Mouse (Mus musculus) kidney, embryonic 16.5 days (tissue): ENCODE results near the gene Ints1. TPM values are rescaled to one million over a fixed set of nuclear protein-coding genes. Genes with fewer than 3 reads are reported as not detected.

ENCODE experiments used
- ATAC-seq: fragments of 200-750 bp; cut with Nextera tagmentation; 2 replicates; pipeline ENCODE4 v1.8.0; 2017; ENCODE audit warnings: moderate TSS enrichment; ENCODE audit not compliant: low FRiP score, low TSS enrichment
- H3K27ac ChIP-seq: fragments of 300-500 bp; sonication (generic); 2 replicates; pipeline ENCODE4 v1.5.1; 2014; ENCODE audit warnings: low read length
- H3K27me3 ChIP-seq: fragments of 300-500 bp; sonication (generic); 2 replicates; pipeline ENCODE4 v1.6.1; 2014; ENCODE audit warnings: low read length, control low read depth, mixed read lengths; ENCODE audit not compliant: insufficient read depth
- H3K36me3 ChIP-seq: fragments of 300-500 bp; sonication (generic); 2 replicates; pipeline ENCODE4 v1.6.1; 2014; ENCODE audit warnings: low read length, control low read depth, mixed read lengths; ENCODE audit not compliant: insufficient read depth
- H3K4me1 ChIP-seq: fragments of 300-500 bp; sonication (generic); 2 replicates; pipeline ENCODE4 v1.6.1; 2014; ENCODE audit warnings: low read length, control low read depth, mixed read lengths; ENCODE audit not compliant: insufficient read depth
- H3K4me2 ChIP-seq: fragments of 300-500 bp; sonication (generic); replicated peaks from 2 replicates; pipeline ENCODE4 v1.6.1; 2014; ENCODE audit warnings: low read depth, low read length
- H3K4me3 ChIP-seq: fragments of 300-500 bp; sonication (generic); 2 replicates; pipeline ENCODE4 v1.5.1; 2014; ENCODE audit warnings: mild to moderate bottlenecking, low read length
- H3K9ac ChIP-seq: fragments of 300-500 bp; sonication (generic); replicated peaks from 2 replicates; pipeline ENCODE4 v1.6.1; 2014; ENCODE audit warnings: low read length
- H3K9me3 ChIP-seq: fragments of 300-500 bp; sonication (generic); 2 replicates; pipeline ENCODE4 v1.6.1; 2016; ENCODE audit warnings: low read length, control low read depth
- WGBS: fragments of 180-500 bp; shearing (Covaris S2); extraction: QIAGEN DNeasy Blood & Tissue Kit; methylation state at CpG from one replicate; pipeline ENCODE4 v1.1.7; 2014; 5-methylcytosine and 5-hydroxymethylcytosine counted together
- polyA plus RNA-seq: library from polyadenylated mRNA; unstranded; fragments of >200 nt; fragmentation: Nextera tagmentation; extraction: Ambion mirVana; gene quantifications from 2 replicates; pipeline ENCODE4 v1.2.1, GENCODE M21; 2015

Gene Ints1
- polyA plus RNA-seq, 1 experiment from 2014 or later: 28.3 TPM

- Histone ChIP-seq H3K4me2 (no peak overlapping the region), H3K9me3 (no peaks in the 10 kb centered on the region), H3K36me3 (0 out of 2 replicates have a peak, but pooled peaks cover 4% of the 10 kb centered on the region), H3K9ac (no peak overlapping the region; the same call in 1 of the 2 replicates), H3K27me3 (no peaks in the 10 kb centered on the region), H3K4me1 (peaks cover 58% of the 10 kb centered on the region), H3K4me3 (no peak overlapping the region), H3K27ac (no peak overlapping the region)
- WGBS: 51% methylated on average over 10 of the region's 10 CpGs
- no peak for ATAC-seq
Observed at GRCm38 (mm10) chr5:139794938-139795337, 19.5 kb upstream of the Ints1 start.

- H3K9ac ChIP-seq: no peak overlapping the region
- no peak overlapping the region for H3K27ac ChIP-seq
- ATAC-seq: no peak
- H3K4me2 ChIP-seq: 0 out of 2 replicates have a peak overlapping the region, but pooled peaks have one; percentile 98
- H3K36me3 ChIP-seq: no peaks in the 10 kb centered on the region
- no peaks in the 10 kb centered on the region for H3K27me3 ChIP-seq
- no peak overlapping the region for H3K4me3 ChIP-seq
- WGBS: 88% methylated on average over 5 of the region's 5 CpGs
- H3K4me1 ChIP-seq: peaks cover 58% of the 10 kb centered on the region
- no peaks in the 10 kb centered on the region for H3K9me3 ChIP-seq
Observed at GRCm38 (mm10) chr5:139794137-139794536, 18.7 kb upstream of the Ints1 start.

DNA sequence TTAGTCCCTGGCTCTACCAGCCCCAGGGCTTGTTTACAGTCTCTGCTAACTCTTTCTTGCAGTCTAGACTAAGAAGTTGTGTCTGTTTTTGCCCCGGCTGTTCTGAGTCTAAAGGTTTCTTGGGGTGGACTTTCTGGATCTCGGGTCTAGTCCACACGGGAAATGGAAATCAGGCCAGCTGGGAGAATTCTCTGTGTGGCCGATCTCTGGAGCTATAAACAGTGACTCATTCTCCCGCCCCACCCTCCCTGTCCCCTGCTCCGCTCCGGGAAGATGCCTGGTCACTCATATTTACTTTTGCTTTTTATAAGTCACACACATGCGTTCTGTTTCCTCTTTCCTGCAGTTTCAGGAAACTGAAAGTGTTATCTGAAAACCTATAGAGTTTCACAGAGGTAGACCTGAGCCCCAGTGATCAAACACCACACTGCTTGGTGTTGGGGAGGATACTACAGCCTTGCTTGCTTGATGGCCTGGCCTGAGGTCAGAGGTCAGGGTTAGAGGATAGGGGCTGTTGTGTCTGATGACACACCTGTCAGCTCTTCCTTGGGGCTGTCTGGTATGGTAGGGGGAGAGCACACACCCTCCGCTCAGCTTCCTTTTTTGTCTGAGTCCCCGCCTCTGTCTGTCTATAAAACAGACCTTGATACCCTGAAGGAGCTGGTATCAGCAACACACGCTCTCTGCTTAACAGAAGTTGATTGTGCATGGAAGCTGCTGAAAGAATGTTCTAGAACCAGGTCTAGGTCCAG, 18.0 kb upstream of the Ints1 start:
- Histone ChIP-seq H3K9me3 (no peaks in the 10 kb centered on the region), H3K27me3 (no peaks in the 10 kb centered on the region), H3K4me1 (peaks cover 54% of the 10 kb centered on the region), H3K27ac (peak overlapping the region; percentile 63), H3K4me3 (peak overlapping the region; percentile 71), H3K4me2 (peak overlapping the region; percentile 98), H3K36me3 (no peaks in the 10 kb centered on the region), H3K9ac (no peak overlapping the region)
- WGBS: 36% methylated on average over 11 of the region's 11 CpGs
- no peak for ATAC-seq

DNA sequence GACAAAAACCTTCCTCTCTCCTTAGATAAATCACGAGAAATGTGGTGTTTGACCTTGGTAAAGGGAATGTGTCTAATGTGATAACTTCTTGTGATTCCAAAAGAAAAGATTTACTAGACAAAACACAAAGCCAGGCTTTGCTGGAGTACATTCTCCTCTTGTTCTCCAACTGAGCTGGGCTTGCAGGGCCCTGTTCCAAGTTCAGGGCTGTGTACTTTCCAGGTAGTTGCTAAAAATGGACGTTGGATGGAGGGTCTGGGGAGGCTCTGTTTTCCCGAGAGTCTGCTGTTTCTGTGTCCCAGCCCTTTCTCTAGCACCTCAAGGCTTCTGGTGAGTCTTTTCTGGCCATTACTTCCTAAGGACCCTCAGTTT, 17.5 kb upstream of the Ints1 start:
- peak overlapping the region; percentile 63 for H3K27ac ChIP-seq
- H3K36me3 ChIP-seq: no peaks in the 10 kb centered on the region
- peak overlapping the region; percentile 98 for H3K4me2 ChIP-seq
- no peaks in the 10 kb centered on the region for H3K27me3 ChIP-seq
- H3K4me3 ChIP-seq: peak overlapping the region; percentile 71
- WGBS: 39% methylated on average over 3 of the region's 3 CpGs
- ATAC-seq: no peak
- peaks cover 48% of the 10 kb centered on the region for H3K4me1 ChIP-seq
- no peaks in the 10 kb centered on the region for H3K9me3 ChIP-seq
- H3K9ac ChIP-seq: no peak overlapping the region

DNA sequence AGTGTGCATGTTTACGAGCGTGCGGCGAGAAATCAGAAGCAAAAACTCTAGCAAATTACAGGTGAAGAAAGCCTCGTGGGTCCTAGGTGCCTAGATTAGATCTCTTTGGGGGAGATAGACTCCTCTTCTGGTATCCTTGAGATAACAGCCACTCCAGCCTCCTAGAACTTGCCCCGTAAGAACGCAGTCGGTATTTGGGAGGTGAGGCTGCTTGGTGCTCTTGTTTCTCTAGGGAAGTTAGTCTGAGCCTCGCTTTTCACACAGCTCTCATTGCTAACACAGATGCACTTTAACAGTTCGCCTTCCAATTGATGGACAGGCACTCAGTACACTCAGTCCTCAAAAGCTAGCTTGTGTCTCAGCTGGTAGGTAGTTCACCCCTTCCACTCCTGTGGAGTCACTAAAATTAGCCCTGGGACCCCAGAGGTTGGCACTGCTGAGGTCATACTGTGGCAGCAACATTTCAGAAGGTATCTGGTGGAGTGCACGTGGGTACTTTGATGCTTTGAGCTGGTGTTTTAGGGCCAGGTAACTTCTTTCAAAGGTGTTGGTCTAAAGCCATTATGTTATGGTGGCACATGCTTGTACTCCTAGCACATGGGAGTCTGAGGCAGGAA, 16.8 kb upstream of the Ints1 start:
- H3K4me2 ChIP-seq: peak overlapping the region; percentile 98
- H3K36me3 ChIP-seq: no peaks in the 10 kb centered on the region
- H3K4me1 ChIP-seq: peaks cover 42% of the 10 kb centered on the region
- no peak for ATAC-seq
- WGBS: 16% methylated on average over 11 of the region's 11 CpGs
- H3K9me3 ChIP-seq: no peaks in the 10 kb centered on the region
- no peak overlapping the region for H3K27ac ChIP-seq
- peak overlapping the region; percentile 71 for H3K4me3 ChIP-seq
- H3K27me3 ChIP-seq: no peaks in the 10 kb centered on the region
- H3K9ac ChIP-seq: peak overlapping the region; percentile 75

DNA sequence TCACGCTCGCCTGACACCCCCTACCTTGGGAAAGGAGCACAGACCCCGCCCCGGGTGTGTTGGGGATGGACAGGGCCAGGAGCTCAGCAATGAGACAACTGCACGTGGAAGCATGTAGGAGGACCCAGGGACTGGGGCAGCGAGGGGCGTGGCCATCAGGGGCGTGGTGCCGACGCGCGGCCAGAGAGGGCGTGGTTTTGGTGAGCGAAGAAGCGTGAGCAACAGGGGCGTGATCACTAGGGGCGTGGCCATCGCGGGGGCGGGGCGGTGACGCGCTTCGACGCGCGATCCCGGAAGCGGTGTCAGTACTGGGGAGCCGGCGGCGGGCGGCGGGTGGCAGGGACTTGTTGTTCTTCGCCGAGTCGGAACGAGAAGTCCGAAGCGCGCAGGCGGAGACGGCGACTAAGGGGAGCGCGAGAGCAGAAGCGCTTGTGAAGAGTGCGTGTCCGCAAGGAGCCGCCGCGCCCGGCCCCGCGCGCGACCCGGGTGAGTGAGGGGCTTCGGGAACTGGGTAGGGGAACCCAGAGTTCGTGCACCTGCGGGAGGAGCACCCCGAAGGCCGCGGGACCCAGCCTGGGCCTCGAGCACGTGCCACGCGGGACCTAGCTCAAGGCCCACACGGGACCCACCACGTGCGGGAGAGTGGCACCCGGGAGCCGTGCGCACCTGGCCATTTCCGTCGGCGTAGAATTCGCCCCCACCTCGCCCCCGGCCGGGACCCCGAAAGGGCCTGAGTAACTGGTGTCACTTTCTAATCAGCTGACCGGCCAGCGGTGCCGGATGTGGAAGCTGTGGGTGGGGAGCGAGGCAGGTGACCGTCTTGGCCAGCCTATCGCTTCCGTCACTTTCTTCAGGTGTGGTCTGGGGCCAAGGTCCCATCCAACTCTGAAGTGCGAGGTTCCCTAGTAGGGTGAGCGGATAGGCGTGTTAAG, 16.0 kb upstream of the Ints1 start, which contains the start of gene Mafk:
TSS of gene Mafk (plus strand) at position 287 of the 932 bp plus-strand sequence.
- H3K4me2 ChIP-seq: peak within 1 kb of the TSS; percentile 98
- WGBS: under 1% methylated on average over 90 of the region's 92 CpGs
- peak; percentile 91 for ATAC-seq
- no peaks in the 10 kb centered on the region for H3K9me3 ChIP-seq
- H3K4me1 ChIP-seq: peaks cover 34% of the 10 kb centered on the region
- peak within 1 kb of the TSS; percentile 75 for H3K9ac ChIP-seq
- peak within 1 kb of the TSS; percentile 71 for H3K4me3 ChIP-seq
- no peaks in the 10 kb centered on the region for H3K27me3 ChIP-seq
- H3K36me3 ChIP-seq: no peaks in the 10 kb centered on the region
- H3K27ac ChIP-seq: peak within 1 kb of the TSS; percentile 15; the same call in 1 of the 2 replicates

GRCm38 (mm10) chr5:139789466-139789865, 14.0 kb upstream of the Ints1 start:
- no peak overlapping the region for H3K4me3 ChIP-seq
- WGBS: 64% methylated on average over 4 of the region's 4 CpGs
- no peak overlapping the region for H3K27ac ChIP-seq
- no peaks in the 10 kb centered on the region for H3K9me3 ChIP-seq
- H3K36me3 ChIP-seq: no peaks in the 10 kb centered on the region
- H3K9ac ChIP-seq: no peak overlapping the region
- H3K4me2 ChIP-seq: no peak overlapping the region
- H3K27me3 ChIP-seq: no peaks in the 10 kb centered on the region
- no peak for ATAC-seq
- peaks cover 26% of the 10 kb centered on the region for H3K4me1 ChIP-seq

GRCm38 (mm10) chr5:139781406-139781805, 5.9 kb upstream of the Ints1 start:
- 51% methylated on average over 8 of the region's 8 CpGs for WGBS
- no peak for ATAC-seq
- H3K27ac ChIP-seq: no peak overlapping the region

GRCm38 (mm10) chr5:139776966-139777365, 1.5 kb upstream of the Ints1 start:
- H3K4me1 ChIP-seq: peaks cover 10% of the 10 kb centered on the region
- H3K4me3 ChIP-seq: no peak overlapping the region
- no peak for ATAC-seq
- no peaks in the 10 kb centered on the region for H3K9me3 ChIP-seq
- H3K4me2 ChIP-seq: no peak overlapping the region
- no peak overlapping the region for H3K27ac ChIP-seq
- peaks cover 17% of the 10 kb centered on the region for H3K36me3 ChIP-seq
- no peaks in the 10 kb centered on the region for H3K27me3 ChIP-seq
- 80% methylated on average over 5 of the region's 5 CpGs for WGBS
- no peak overlapping the region for H3K9ac ChIP-seq

More at GRCm38 (mm10) chr5:139781406-139781805, 5.9 kb upstream of the Ints1 start:
- Histone ChIP-seq H3K36me3 (no peaks in the 10 kb centered on the region), H3K4me3 (no peak overlapping the region), H3K4me2 (no peak overlapping the region), H3K9ac (no peak overlapping the region), H3K4me1 (no peaks in the 10 kb centered on the region), H3K27me3 (no peaks in the 10 kb centered on the region), H3K9me3 (no peaks in the 10 kb centered on the region)
